Mouse (Mus musculus) bone marrow, adult 2 months (tissue): ENCODE data around the gene Uggt1.

Experiments used
- CTCF ChIP-seq: fragments of 200-500 bp; IDR thresholded peaks from 2 replicates; pipeline ENCODE4 v1.5.1; 2011; ENCODE audit warnings: low read length, control low read depth; ENCODE audit not compliant: control insufficient read depth, insufficient read depth
- POLR2A ChIP-seq: fragments of 200-500 bp; IDR thresholded peaks from 2 replicates; pipeline ENCODE4 v1.6.1; 2011; ENCODE audit warnings: low read depth, mild to moderate bottlenecking, control low read depth, low read length, borderline replicate concordance; ENCODE audit not compliant: control insufficient read depth

GRCm38 (mm10) chr1:36118958-36119357 lies 125.6 kb downstream of the Uggt1 start:
- TF ChIP-seq CTCF (no peak), POLR2A (no peak)
